Mouse (Mus musculus): ENCODE results near the gene Vav2.

- no peak for TF ChIP-seq CTCF (IDR thresholded peaks at IDR 0.05; ENCODE audit: control insufficient read depth, insufficient read depth, low read length)
- TF ChIP-seq POLR2A (IDR thresholded peaks at IDR 0.05; ENCODE audit: borderline replicate concordance, control insufficient read depth, low read depth, low read length), result no peak
These were observed 102.1 kb downstream of the Vav2 start for GRCm38 (mm10) chr2:27324690-27325089.

Measured in bone marrow, adult 2 months (tissue).